Mouse (Mus musculus) testis, postnatal 14 days (tissue): ENCODE measurements around the gene Snx30.

Source experiments
- DNase-seq: peaks from one replicate; pipeline ENCODE4 v3.0.0; 2021; ENCODE audit warnings: low spot score

The Snx30 gene

GRCm38 (mm10) chr4:59794116-59794515 is 11.5 kb upstream of the Snx30 start:
- no peak for DNase-seq

GRCm38 (mm10) chr4:59795788-59796455 is 9.7 kb upstream of the Snx30 start:
- DNase-seq, result no peak

DNA sequence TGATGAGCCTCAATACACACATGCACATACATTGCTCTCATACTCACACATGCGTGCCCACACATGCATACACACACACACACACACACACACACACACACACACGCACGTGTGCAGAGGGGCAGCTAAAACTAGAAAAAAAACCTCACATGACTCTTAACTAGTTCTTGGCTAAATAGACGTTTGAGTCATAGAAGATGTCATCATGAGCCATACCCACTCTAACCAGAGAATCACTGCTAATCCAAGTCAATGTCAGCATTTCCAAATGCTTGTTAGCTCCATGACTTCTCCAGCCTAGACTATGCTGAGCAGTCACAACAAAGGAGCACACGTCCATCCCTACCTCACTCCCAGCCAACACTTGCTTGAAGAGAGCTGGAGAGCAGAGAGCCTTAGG is 5.5 kb upstream of the Snx30 start:
- no peak for DNase-seq

DNA sequence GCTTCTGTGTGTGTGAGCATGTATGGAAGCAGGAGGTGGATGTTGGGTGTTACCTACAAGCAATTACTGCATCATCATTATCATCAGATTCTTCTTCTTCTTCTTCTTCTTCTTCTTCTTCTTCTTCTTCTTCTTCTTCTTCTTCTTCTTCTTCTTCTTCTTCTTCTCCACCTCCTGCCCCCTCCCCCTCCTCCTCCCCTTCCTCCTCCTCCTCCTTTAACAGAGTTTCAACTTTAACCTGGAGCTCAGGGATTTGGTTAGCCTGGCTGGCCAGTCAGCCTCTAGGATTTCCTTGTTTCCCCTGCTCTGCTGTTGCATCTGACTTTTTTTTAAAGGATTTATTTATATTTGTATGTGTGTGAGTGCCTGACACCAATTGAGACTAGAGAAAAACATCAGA is 4.2 kb upstream of the Snx30 start, which contains the start of gene Inip:
Gene Inip (minus strand): TSS at position 101 of the 400 bp plus-strand sequence.
- no peak for DNase-seq

GRCm38 (mm10) chr4:59802107-59802506 is 3.5 kb upstream of the Snx30 start:
- DNase-seq, result no peak

GRCm38 (mm10) chr4:59802792-59803191 is 2.8 kb upstream of the Snx30 start:
- DNase-seq, result no peak

GRCm38 (mm10) chr4:59803358-59803757 is 2.3 kb upstream of the Snx30 start:
- no peak for DNase-seq

DNA sequence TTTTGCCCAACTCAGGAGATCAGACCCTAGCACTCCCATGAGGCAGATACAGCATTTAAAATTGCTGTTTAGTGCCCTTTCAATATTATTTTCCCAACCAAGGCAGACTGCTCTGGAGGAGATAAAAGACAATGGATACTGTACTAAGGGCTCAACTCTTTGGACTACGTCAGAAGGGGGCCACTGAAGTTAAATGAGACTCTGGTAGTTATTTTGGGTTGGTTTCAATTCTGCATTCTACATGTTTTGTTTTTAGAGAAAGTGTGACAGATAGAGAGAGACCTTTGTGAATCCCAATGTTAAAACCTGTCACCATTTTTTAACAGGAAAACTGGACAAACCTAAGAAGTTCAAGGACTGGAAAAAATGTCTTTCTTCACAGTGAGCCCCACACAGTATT is 886 bp upstream of the Snx30 start:
- DNase-seq, result no peak

- no peak for DNase-seq
Observed at GRCm38 (mm10) chr4:59805968-59806878, 583 bp downstream of the Snx30 start.

DNA sequence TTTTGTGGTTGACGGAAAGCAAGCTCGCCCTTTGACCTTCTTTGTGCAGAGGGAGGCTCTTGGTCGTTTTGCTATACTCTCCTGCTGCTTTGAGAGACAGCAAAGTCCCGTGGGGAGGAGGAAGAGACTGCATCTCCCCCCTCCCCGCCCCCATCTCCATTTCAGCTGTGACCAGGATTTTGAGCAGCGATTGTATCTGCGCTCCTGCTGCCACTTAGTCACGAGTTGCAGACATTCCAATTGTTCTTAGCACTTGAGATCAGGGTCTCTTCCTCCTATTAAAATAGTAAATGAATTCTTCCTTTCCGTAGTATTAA is 1.2 kb downstream of the Snx30 start:
- no peak for DNase-seq

- DNase-seq, result no peak
Observed at GRCm38 (mm10) chr4:59807521-59807920, 1.9 kb downstream of the Snx30 start.

DNA sequence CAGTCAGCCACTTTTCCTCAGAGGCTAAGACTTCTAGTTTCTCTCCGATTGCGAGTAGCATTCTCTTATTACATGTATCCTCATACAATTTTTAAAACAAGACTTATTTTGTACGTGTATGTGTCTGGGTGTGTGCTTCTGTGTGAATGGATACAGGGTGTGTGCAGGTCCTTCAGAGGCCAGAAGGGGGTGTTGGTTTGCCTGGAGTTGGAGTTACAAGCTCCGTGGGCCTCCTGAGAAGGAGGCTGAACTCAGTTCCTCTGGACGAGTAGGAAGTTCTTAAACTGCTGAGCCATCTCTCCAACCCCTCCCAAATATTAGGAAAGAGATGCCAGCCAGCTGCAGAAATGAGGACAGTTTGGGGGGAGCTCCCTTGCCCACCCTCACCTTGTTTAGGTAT is 2.8 kb downstream of the Snx30 start:
- DNase-seq, result no peak

- DNase-seq, result no peak
Observed at GRCm38 (mm10) chr4:59814094-59814493, 8.5 kb downstream of the Snx30 start.

- DNase-seq, result no peak
Observed at GRCm38 (mm10) chr4:59815121-59815810, 9.6 kb downstream of the Snx30 start.

- no peak for DNase-seq
Observed at GRCm38 (mm10) chr4:59816016-59816415, 10.4 kb downstream of the Snx30 start.

DNA sequence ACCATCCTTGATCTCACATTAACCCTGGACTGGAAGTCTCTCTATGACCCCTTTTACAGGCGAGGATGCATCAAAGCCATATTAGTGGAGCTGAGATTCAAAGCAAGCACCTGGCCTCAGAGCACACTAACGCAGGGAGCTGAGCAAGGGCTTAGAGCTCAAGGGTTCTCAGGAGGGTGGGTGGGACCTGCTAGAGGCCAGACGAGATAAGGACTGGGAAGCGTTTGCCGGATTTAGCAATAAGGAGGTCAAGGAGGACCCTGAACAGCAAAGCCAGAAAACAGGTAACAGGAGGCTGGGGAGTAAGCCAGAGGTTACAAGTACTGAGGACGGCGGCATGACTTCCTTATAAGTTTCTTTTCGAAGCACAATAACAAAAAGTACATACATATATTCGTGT is 10.8 kb downstream of the Snx30 start:
- no peak for DNase-seq

DNA sequence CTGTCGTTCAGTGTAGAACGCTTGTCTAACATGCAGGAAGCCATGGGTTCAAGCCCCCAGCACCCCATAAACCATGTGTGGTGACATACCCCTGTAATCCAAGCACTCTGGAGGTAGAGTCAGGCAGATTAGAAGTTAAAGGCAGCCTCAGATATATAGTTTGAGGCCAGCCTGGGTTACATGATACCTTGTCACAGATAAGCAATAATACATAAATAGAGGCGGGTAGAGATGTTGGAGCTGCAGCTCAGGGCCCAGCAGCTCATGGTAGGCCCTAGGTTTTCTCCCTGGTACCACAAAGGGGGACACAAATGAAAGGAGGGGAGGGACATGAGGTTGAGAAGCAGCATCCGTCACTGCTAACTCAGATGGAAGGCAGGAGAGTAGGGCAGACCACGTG is 12.2 kb downstream of the Snx30 start:
- DNase-seq, result no peak

GRCm38 (mm10) chr4:59818498-59818897 is 12.9 kb downstream of the Snx30 start:
- DNase-seq, result no peak

- no peak for DNase-seq
Observed at GRCm38 (mm10) chr4:59819054-59819472, 13.4 kb downstream of the Snx30 start.

DNA sequence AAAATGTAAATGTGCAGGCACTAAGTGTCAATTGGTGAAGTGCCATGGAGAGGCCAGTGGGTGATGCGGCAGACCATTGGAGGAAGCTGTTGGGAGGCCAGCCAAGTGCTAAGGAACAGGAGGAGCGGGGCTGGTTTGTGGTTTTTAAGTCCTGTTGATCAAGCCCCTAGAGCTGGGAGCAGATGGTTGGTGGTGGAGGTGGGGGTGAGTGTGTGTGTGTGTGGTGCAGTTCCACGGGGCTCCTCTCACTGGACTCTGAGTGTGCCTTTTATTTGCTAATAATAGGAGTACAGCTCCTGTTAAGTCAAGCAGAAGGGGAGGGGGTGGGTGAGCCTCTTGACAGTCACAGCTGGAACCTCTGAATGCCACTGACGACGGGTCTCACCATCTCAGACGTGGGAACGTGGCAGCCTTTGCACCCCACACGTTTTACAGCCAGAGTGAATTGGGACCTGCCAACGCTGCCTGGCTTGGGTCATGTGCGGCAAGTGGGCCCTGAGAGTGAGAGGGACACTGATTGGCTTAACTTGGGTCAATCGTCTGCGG is 13.9 kb downstream of the Snx30 start:
- no peak for DNase-seq

DNA sequence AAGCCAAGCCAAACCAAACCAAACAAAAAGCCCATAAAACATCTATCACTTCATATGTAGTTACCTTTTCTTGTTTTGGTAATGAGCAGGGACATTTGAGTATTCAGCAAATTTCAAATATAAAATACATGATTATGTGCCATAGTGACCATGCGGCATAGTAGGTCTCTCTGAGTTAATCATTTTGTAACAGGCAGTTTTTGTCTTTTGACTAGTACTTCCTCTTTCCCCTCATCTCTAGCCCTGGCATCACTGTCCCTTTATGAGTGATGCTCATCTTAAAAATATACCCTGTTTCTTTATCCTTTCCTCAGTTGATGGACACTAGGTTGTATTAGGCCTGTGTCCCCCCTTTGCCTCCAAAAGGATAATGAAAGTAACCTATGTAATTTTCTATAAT is 15.9 kb downstream of the Snx30 start:
- DNase-seq, result no peak

- DNase-seq, result no peak
Observed at GRCm38 (mm10) chr4:59822119-59822518, 16.5 kb downstream of the Snx30 start.

DNA sequence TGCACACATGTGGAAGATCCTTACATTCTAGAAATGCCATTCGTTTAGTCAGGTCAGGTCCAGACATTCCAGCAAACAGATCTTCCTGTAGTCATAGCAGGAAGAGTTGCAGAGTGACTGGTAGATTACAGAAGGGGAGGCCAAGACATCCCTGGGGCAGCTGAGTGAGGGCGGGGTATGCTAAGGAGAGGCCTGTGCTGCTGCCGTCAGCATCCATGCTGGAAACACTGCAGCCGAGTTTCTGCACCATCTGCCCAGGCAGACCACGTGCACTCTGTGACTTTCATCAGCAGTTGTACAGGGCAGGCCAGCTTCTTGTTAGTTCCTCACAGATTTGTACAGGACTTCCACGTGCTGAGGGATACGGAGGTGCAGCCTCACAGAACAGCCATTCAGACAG is 17.8 kb downstream of the Snx30 start:
- no peak for DNase-seq
